Mouse (Mus musculus) spleen, adult 2 months (tissue): ENCODE data around the gene Rspry1. TPM values are rescaled to one million over a fixed set of nuclear protein-coding genes. Genes with fewer than 3 reads are reported as not detected.

Experiments used
- DNase-seq, 2 experiments: peaks; one replicate each; pipeline versions ENCODE4 v3.0.0 to v3.0.0-alpha.2; 2012 to 2021; ENCODE audit warnings: low spot score in 2 of 2, low read depth in 1 of 2
- H3K27ac ChIP-seq: fragments of 200-500 bp; 2 replicates; pipeline ENCODE4 v1.5.1; 2012; ENCODE audit warnings: low read length, inconsistent platforms; ENCODE audit not compliant: insufficient read depth
- H3K27me3 ChIP-seq: fragments of 200-500 bp; 2 replicates; pipeline ENCODE4 v1.6.1; 2012; ENCODE audit warnings: mild to moderate bottlenecking, moderate library complexity, low read length, inconsistent platforms; ENCODE audit not compliant: control insufficient read depth, insufficient read depth
- H3K36me3 ChIP-seq: fragments of 200-500 bp; 2 replicates; pipeline ENCODE4 v1.6.1; 2012; ENCODE audit warnings: mild to moderate bottlenecking, low read length, inconsistent platforms; ENCODE audit not compliant: control insufficient read depth, insufficient read depth
- H3K4me1 ChIP-seq: fragments of 200-500 bp; 2 replicates; pipeline ENCODE4 v1.6.1; 2011; ENCODE audit warnings: inconsistent platforms; ENCODE audit not compliant: control insufficient read depth, insufficient read depth, insufficient read length
- H3K4me3 ChIP-seq: fragments of 200-500 bp; 2 replicates; pipeline ENCODE4 v1.5.1; 2011; ENCODE audit warnings: mild to moderate bottlenecking, inconsistent platforms; ENCODE audit not compliant: insufficient read depth, insufficient read length; ENCODE audit errors: extremely low read depth
- CTCF ChIP-seq: fragments of 200-500 bp; IDR thresholded peaks from 2 replicates; pipeline ENCODE4 v1.5.1; 2011; ENCODE audit warnings: mild to moderate bottlenecking, inconsistent platforms; ENCODE audit not compliant: insufficient read depth, insufficient read length, insufficient replicate concordance; ENCODE audit errors: extremely low read depth
- POLR2A ChIP-seq: fragments of 200-500 bp; IDR thresholded peaks from 2 replicates; pipeline ENCODE4 v1.6.1; 2011; ENCODE audit warnings: low read depth, low read length, inconsistent platforms
- WGBS: fragments of 180-500 bp; shearing (Covaris S2); methylation state at CpG from one replicate; pipeline ENCODE4 v1.1.7; 2018; 5-methylcytosine and 5-hydroxymethylcytosine counted together
- polyA plus RNA-seq: library from polyadenylated mRNA; depleted of rRNA; stranded (reverse); fragments of >200 nt; gene quantifications from 2 replicates; pipeline ENCODE4 v1.2.3, GENCODE M21; 2012

Rspry1 gene
- polyA plus RNA-seq, 1 experiment = 5.1 TPM

DNA sequence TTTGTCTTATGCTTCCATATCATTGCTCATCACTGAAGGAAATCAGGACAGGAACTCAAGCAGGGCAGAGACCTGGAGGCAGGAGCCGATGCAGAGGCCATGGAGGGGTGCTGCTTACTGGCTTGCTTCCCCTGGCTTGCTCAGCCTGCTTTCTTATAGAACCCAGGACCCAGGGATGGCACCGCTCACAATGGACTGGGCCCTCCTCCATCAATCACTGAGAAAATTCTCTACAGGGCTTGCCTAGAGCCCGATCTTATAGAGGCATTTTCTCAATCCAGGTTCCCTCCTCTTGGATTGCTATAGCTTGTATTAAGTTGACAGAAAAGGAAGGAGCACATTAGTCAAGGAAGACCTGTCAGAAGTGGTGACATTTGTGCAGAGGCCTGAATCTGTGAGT lies 94.8 kb downstream of the Rspry1 start:
- Histone ChIP-seq H3K4me3 (no peak overlapping the region), H3K36me3 (no peaks in the 10 kb centered on the region), H3K4me1 (peaks cover 8% of the 10 kb centered on the region), H3K27ac (no peak overlapping the region), H3K27me3 (peaks cover 12% of the 10 kb centered on the region)
- DNase-seq = no peak
- 60% methylated on average over 3 of the region's 3 CpGs for WGBS
- TF ChIP-seq POLR2A (no peak), CTCF (no peak)

DNA sequence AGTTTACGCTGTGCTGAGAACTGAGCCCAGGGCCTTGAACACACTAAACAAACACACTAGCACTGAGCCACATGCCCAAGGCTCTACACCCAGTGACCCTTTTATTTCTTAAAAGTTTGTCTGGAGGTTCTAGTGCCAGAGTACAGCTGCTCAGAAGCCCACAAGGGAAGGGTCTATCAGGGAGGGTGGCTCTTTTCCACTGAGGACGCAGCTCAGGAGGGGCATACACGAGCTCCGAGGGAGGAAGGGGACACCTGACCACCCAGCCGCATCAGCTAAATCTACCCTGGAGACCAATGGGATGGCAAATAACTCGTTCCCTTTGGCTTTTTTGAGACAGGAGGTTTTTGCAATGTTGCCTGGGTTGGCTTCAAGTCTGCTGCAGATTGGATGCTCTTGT lies 96.2 kb downstream of the Rspry1 start:
- TF ChIP-seq POLR2A = no peak
- TF ChIP-seq CTCF = no peak
- no peak for DNase-seq
- no peak overlapping the region for H3K4me3 ChIP-seq
- H3K27ac ChIP-seq = no peak overlapping the region
- peaks cover 12% of the 10 kb centered on the region for H3K27me3 ChIP-seq
- peaks cover 8% of the 10 kb centered on the region for H3K4me1 ChIP-seq
- 86% methylated on average over 6 of the region's 6 CpGs for WGBS
- no peaks in the 10 kb centered on the region for H3K36me3 ChIP-seq

DNA sequence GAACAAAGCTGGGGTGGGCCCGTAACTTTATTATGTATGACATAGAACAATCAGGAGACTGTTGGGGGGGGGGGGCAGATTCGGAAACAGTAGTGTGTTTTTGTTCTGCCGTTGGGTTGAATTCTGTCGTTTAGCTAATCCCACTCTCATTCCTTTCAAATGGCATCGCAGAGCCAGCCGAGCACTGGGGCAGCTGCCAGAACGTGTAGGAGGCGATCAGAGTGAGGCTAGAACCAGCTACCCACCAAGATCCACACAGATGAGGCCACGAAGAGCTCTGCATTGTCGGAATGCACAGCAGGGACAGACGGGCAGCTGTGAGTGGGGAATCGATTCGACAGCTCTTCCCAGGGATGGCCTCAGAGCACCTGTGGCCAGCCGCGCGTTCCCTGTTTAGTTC lies 97.6 kb downstream of the Rspry1 start:
- Histone ChIP-seq H3K27ac (no peak overlapping the region), H3K4me1 (peaks cover 8% of the 10 kb centered on the region), H3K4me3 (no peak overlapping the region), H3K27me3 (peaks cover 12% of the 10 kb centered on the region), H3K36me3 (no peaks in the 10 kb centered on the region)
- 87% methylated on average over 16 of the region's 16 CpGs for WGBS
- no peak for DNase-seq
- no peak for TF ChIP-seq CTCF
- TF ChIP-seq POLR2A = no peak

GRCm38 (mm10) chr8:94700421-94700935 lies 98.7 kb downstream of the Rspry1 start:
- Histone ChIP-seq H3K27me3 (peaks cover 8% of the 10 kb centered on the region), H3K27ac (no peak overlapping the region), H3K4me1 (peaks cover 6% of the 10 kb centered on the region), H3K4me3 (no peak overlapping the region), H3K36me3 (no peaks in the 10 kb centered on the region)
- DNase-seq = no peak
- WGBS = 32% methylated on average over 4 of the region's 4 CpGs
- no peak for TF ChIP-seq CTCF
- TF ChIP-seq POLR2A = no peak

- no peak for TF ChIP-seq CTCF
- Histone ChIP-seq H3K4me3 (no peak overlapping the region), H3K27me3 (no peaks in the 10 kb centered on the region), H3K36me3 (no peaks in the 10 kb centered on the region), H3K4me1 (no peaks in the 10 kb centered on the region), H3K27ac (no peak overlapping the region)
- DNase-seq = no peak
- 79% methylated on average over 3 of the region's 3 CpGs for WGBS
Observed at GRCm38 (mm10) chr8:94702156-94702555, 100.4 kb downstream of the Rspry1 start.

GRCm38 (mm10) chr8:94702844-94703813 lies 101.4 kb downstream of the Rspry1 start:
- no peaks in the 10 kb centered on the region for H3K4me1 ChIP-seq
- TF ChIP-seq POLR2A (no peak), CTCF (peak; percentile 81; the same call in 1 of the 2 replicates)
- H3K27me3 ChIP-seq = no peaks in the 10 kb centered on the region
- DNase-seq = peak; percentile 63 to 79
- no peaks in the 10 kb centered on the region for H3K36me3 ChIP-seq
- H3K4me3 ChIP-seq = peak overlapping the region; percentile 65
- WGBS = under 1% methylated on average over 35 of the region's 35 CpGs
- peak overlapping the region; percentile 33 for H3K27ac ChIP-seq
